Mouse (Mus musculus) neural tube, embryonic 13.5 days (tissue): ENCODE results near the gene Gm7247. TPM values are rescaled to one million over a fixed set of nuclear protein-coding genes. Genes with fewer than 3 reads are reported as not detected.
"Not testable (repeated sequence)": the region's sequence is repeated elsewhere in the genome, so short reads cannot be mapped to it uniquely, and the experiment has no call there.

ENCODE experiments used
- ATAC-seq: fragments of 200-750 bp; cut with Nextera tagmentation; 2 replicates; pipeline ENCODE4 v1.8.0; 2017; ENCODE audit warnings: low read depth, mild to moderate bottlenecking, moderate TSS enrichment, moderate library complexity
- H3K27ac ChIP-seq: fragments of 300-500 bp; sonication (generic); replicated peaks from 2 replicates; pipeline ENCODE4 v1.5.1; 2015; ENCODE audit warnings: moderate library complexity, mild to moderate bottlenecking, inconsistent platforms
- H3K27me3 ChIP-seq: fragments of 300-500 bp; sonication (generic); 2 replicates; pipeline ENCODE4 v1.6.1; 2015; ENCODE audit warnings: mild to moderate bottlenecking, inconsistent platforms
- H3K36me3 ChIP-seq: fragments of 300-500 bp; sonication (generic); 2 replicates; pipeline ENCODE4 v1.6.1; 2015; ENCODE audit warnings: mild to moderate bottlenecking, inconsistent platforms
- H3K4me1 ChIP-seq: fragments of 300-500 bp; sonication (generic); replicated peaks from 2 replicates; pipeline ENCODE4 v1.6.1; 2015; ENCODE audit warnings: inconsistent platforms
- H3K4me2 ChIP-seq: fragments of 300-500 bp; sonication (generic); 2 replicates; pipeline ENCODE4 v1.6.1; 2015; ENCODE audit warnings: inconsistent platforms, mild to moderate bottlenecking, moderate library complexity
- H3K4me3 ChIP-seq: fragments of 300-500 bp; sonication (generic); 2 replicates; pipeline ENCODE4 v1.5.1; 2015; ENCODE audit warnings: mild to moderate bottlenecking, inconsistent platforms
- H3K9ac ChIP-seq: fragments of 300-500 bp; sonication (generic); 2 replicates; pipeline ENCODE4 v1.6.1; 2015; ENCODE audit warnings: moderate library complexity, mild to moderate bottlenecking, inconsistent platforms
- H3K9me3 ChIP-seq: fragments of 300-500 bp; sonication (generic); 2 replicates; pipeline ENCODE4 v1.6.1; 2016; ENCODE audit warnings: inconsistent platforms
- WGBS: fragments of 180-500 bp; shearing (Covaris S2); methylation state at CpG from one replicate; pipeline ENCODE4 v1.1.7; 2015; 5-methylcytosine and 5-hydroxymethylcytosine counted together
- polyA plus RNA-seq: library from polyadenylated mRNA; unstranded; fragments of >200 nt; fragmentation: Nextera tagmentation; extraction: Ambion mirVana; gene quantifications from 2 replicates; pipeline ENCODE4 v1.2.1, GENCODE M21; 2015

Gene Gm7247
- polyA plus RNA-seq, 1 experiment from 2014 or later = not detected

- no peak overlapping the region for H3K9ac ChIP-seq
- WGBS = 85% methylated on average over 2 of the region's 2 CpGs
- H3K36me3 ChIP-seq = no peaks in the 10 kb centered on the region
Measured at GRCm38 (mm10) chr14:51499707-51500275, 138.2 kb downstream of the Gm7247 start.

DNA sequence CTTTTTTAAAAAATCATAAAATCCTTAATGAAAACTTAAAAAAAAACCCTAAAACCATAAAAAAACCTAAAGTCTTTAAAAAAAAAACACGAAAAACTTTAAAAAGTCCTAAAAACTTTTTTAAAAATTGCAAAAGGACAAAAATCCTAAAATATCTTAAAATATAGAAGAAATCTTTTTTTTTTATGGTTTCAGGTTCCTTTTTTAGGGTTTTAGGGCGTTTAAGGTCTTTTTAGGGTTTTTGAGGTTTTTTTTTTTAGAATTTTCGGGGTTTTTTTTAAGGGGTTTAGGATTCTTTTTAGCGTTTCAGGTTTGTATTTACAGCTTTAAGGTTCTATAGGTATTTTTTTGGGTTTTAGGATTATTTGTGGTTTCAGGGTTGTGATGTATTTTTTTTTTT, 138.9 kb downstream of the Gm7247 start:
- Histone ChIP-seq H3K4me2 (no peak overlapping the region), H3K27me3 (no peaks in the 10 kb centered on the region), H3K4me1 (no peaks in the 10 kb centered on the region), H3K27ac (no peak overlapping the region), H3K9ac (no peak overlapping the region), H3K4me3 (no peak overlapping the region), H3K9me3 (no peaks in the 10 kb centered on the region), H3K36me3 (no peaks in the 10 kb centered on the region)
- 91% methylated on average over 4 of the region's 4 CpGs for WGBS
- ATAC-seq = no peak

More at GRCm38 (mm10) chr14:51499707-51500275, 138.2 kb downstream of the Gm7247 start:
- no peaks in the 10 kb centered on the region for H3K4me1 ChIP-seq
- no peak overlapping the region for H3K27ac ChIP-seq
- H3K27me3 ChIP-seq = no peaks in the 10 kb centered on the region
- H3K4me3 ChIP-seq = no peak overlapping the region
- H3K9me3 ChIP-seq = no peaks in the 10 kb centered on the region
- ATAC-seq = no peak
- no peak overlapping the region for H3K4me2 ChIP-seq

DNA sequence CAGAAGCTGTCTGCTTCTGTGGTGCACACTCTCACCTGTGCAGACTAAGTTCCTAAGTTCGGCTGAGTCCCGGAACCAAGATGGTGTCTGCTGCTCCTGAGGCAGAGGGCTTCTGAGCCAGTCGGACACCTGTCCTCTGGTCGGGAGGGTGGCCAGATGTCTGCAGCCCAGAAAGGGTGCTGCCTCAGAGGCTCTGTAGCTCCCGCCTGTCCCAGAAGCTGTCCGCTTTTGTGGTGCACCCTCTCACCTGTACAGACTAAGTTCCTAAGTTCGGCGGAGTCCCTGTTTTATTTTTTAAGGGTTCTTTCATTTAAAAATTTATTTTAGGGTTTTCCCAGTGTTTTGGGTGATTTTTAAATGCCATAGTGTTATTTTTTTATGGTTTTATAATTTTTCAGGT, 145.9 kb downstream of the Gm7247 start:
- H3K27me3 ChIP-seq = no peaks in the 10 kb centered on the region
- ATAC-seq = no peak
- WGBS = 95% methylated on average over 8 of the region's 8 CpGs
- H3K9ac ChIP-seq = no peak overlapping the region
- no peaks in the 10 kb centered on the region for H3K9me3 ChIP-seq
- H3K4me2 ChIP-seq = no peak overlapping the region
- no peak overlapping the region for H3K4me3 ChIP-seq
- no peaks in the 10 kb centered on the region for H3K4me1 ChIP-seq
- H3K27ac ChIP-seq = no peak overlapping the region
- H3K36me3 ChIP-seq = no peaks in the 10 kb centered on the region

- Histone ChIP-seq H3K9me3 (no peaks in the 10 kb centered on the region), H3K9ac (no peak within 1 kb of the TSS), H3K27me3 (no peaks in the 10 kb centered on the region), H3K4me3 (no peak within 1 kb of the TSS), H3K4me2 (no peak within 1 kb of the TSS), H3K27ac (no peak within 1 kb of the TSS), H3K36me3 (no peaks in the 10 kb centered on the region), H3K4me1 (no peaks in the 10 kb centered on the region)
- 95% methylated on average over 4 of the region's 4 CpGs for WGBS
- no peak for ATAC-seq
Measured at GRCm38 (mm10) chr14:51552490-51552889, 190.9 kb downstream of the Gm7247 start, which contains the start of gene Gm5622. Gene Gm5622, plus strand, starts transcription at chr14:51552790.

DNA sequence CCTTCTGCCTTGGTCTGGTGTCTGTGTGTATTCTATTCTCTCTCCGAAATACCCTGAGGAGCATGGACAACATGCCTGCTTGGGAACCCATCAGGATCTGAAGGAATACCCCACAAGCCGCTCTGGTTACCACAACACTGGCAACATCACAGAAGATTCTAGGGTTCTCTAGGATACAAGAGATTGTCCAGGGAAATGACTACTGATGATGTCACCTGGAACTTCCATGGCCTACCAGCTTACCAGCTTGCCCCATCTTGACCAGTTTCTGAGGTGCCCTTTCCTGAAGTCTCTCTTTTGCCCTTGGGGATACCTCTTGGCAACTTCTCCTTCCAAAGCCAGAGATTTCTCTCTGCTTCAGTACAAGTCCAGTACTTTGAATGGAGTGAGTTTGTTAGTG, 212.4 kb downstream of the Gm7247 start, which contains the start of gene Gm17175:
TSS of gene Gm17175 (minus strand) at position 101 of the 400 bp plus-strand sequence.
- not testable (repeated sequence) for H3K9ac ChIP-seq, ATAC-seq, H3K4me3 ChIP-seq, H3K4me1 ChIP-seq, H3K36me3 ChIP-seq, H3K4me2 ChIP-seq, H3K27me3 ChIP-seq, H3K27ac ChIP-seq, H3K9me3 ChIP-seq
- WGBS = 91% methylated on average over 2 of the region's 2 CpGs

- not testable (repeated sequence) for H3K27ac ChIP-seq, H3K36me3 ChIP-seq, H3K9ac ChIP-seq, H3K4me1 ChIP-seq, H3K27me3 ChIP-seq, H3K9me3 ChIP-seq, H3K4me3 ChIP-seq, ATAC-seq, H3K4me2 ChIP-seq
- 92% methylated on average over 4 of the region's 4 CpGs for WGBS
Measured at GRCm38 (mm10) chr14:51592039-51592438, 230.5 kb downstream of the Gm7247 start, which contains the start of gene Gm17174. Gene Gm17174, minus strand, starts transcription at chr14:51592139.

GRCm38 (mm10) chr14:51611210-51611609, 249.7 kb downstream of the Gm7247 start, which contains the start of gene Gm17078:
Gene Gm17078, minus strand, starts transcription at chr14:51611310.
- Histone ChIP-seq H3K4me1 (no peaks in the 10 kb centered on the region), H3K4me3 (no peak within 1 kb of the TSS), H3K9ac (no peak within 1 kb of the TSS), H3K27ac (no peak within 1 kb of the TSS), H3K9me3 (no peaks in the 10 kb centered on the region), H3K27me3 (no peaks in the 10 kb centered on the region), H3K36me3 (no peaks in the 10 kb centered on the region), H3K4me2 (no peak within 1 kb of the TSS)
- 85% methylated on average over 1 of the region's 1 CpGs for WGBS
- no peak for ATAC-seq

Other genes starting within 250 kb of the Gm7247 start
- gene Eddm3b, start 247.3 kb upstream of the Gm7247 start, polyA plus RNA-seq = not detected in 2 replicates
- gene Rnase6, start 237.8 kb upstream of the Gm7247 start, polyA plus RNA-seq = 0.24 and 0.29 TPM in 2 replicates
- gene Rnase1, start 215.0 kb upstream of the Gm7247 start, polyA plus RNA-seq = 0.73 TPM in 1 of 2 replicates, not detected in the other
- not detected in 2 replicates for gene Rnase2b, start 199.5 kb upstream of the Gm7247 start, polyA plus RNA-seq
- gene Ang2, start 162.6 kb upstream of the Gm7247 start, polyA plus RNA-seq = not detected in 2 replicates
- not detected in 2 replicates for gene Ear14, start 158.4 kb upstream of the Gm7247 start, polyA plus RNA-seq
- not detected in 2 replicates for gene Rnase2a, start 105.6 kb upstream of the Gm7247 start, polyA plus RNA-seq
- gene Vmn2r88, start 49.1 kb downstream of the Gm7247 start, polyA plus RNA-seq = not detected in 2 replicates
- gene Vmn2r89, start 90.1 kb downstream of the Gm7247 start, polyA plus RNA-seq = not detected in 2 replicates
- not detected in 2 replicates for gene Gm5622, start 191.0 kb downstream of the Gm7247 start, polyA plus RNA-seq
- gene Gm17175, start 212.3 kb downstream of the Gm7247 start, polyA plus RNA-seq = not detected in 2 replicates
- gene Gm17174, start 230.4 kb downstream of the Gm7247 start, polyA plus RNA-seq = not detected in 2 replicates
- gene Gm17078, start 249.6 kb downstream of the Gm7247 start, polyA plus RNA-seq = not detected in 2 replicates